Mouse (Mus musculus): Measurements from ENCODE around the gene Trpv1.

DNA sequence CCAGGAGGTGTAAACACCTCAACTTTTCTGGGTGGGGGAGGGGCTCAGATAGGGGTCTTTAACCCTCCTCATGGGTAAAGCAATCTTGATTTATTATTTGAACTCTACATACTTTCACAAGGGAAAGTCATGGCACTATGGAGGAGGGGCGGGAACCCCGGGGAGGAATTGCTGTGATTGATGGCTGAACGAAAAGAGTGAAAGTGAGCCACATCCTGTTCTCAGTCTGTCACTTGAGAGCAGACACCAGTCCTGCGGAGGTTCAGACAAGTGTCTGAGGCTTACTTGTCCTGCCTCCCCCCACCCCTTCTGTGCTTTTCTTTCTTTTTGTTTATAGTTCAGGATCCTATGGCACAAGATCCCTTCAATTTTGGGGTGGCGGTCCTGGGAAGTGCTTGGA lies 46.6 kb downstream of the Trpv1 start:
- no peak for TF ChIP-seq CTCF (IDR thresholded peaks at IDR 0.05; ENCODE audit: borderline replicate concordance, insufficient read depth, low read length)
- TF ChIP-seq POLR2A (IDR thresholded peaks at IDR 0.05; ENCODE audit: low read depth, low read length), result no peak

Measured in embryonic fibroblast, embryonic 13.5 days (primary cell).